28 mouse cellular contexts compared by ENCODE assay signal in genomic region chr10:107989913-107990312, GRCm38 (mm10).
"Had no signal": no experiment of that assay in that cellular context is flagged by ENCODE, and none has a peak within 500 bp of the region (broad histone marks: within the 10 kb centered on the region; RNA-seq: fewer than 3 reads in every experiment).

No protein-coding gene starts in this region.

- DNase-seq: gastrocnemius, adult 2 months; gastrocnemius, postnatal 10 days; gastrocnemius, postnatal 25 days; heart, adult 11 months; heart, adult 2 months; heart, postnatal 14 days; heart, postnatal 36 days; kidney, adult 18-20 months; kidney, adult 8-10 months; kidney, postnatal 10 days; kidney, postnatal 25 days; kidney, postnatal 4 days; liver had no signal

- ATAC-seq: hindbrain, embryonic 16.5 days; inflammation-experienced regulatory T-cells, adult 6 months; intestine, embryonic 15.5 days; intestine, postnatal 0 days had no signal

- H3K4me3 ChIP-seq: gastrocnemius, adult 2 months; heart, adult 2 months; heart, embryonic 13.5 days; heart, embryonic 15.5 days; hindbrain, embryonic 10.5 days; hindbrain, embryonic 12.5 days; intestine, embryonic 15.5 days; layer of hippocampus, adult 2 months; left cerebral cortex, adult 2 months; limb, embryonic 10.5 days; limb, embryonic 12.5 days had no signal

- H3K4me1 ChIP-seq: hindbrain, embryonic 10.5 days; hindbrain, embryonic 12.5 days; intestine, embryonic 15.5 days; limb, embryonic 10.5 days; limb, embryonic 12.5 days had no signal

- H3K27ac ChIP-seq: gastrocnemius, adult 2 months; heart, adult 2 months; heart, embryonic 13.5 days; heart, embryonic 15.5 days; hindbrain, embryonic 10.5 days; hindbrain, embryonic 12.5 days; hindbrain, embryonic 14.5 days; intestine, embryonic 15.5 days; layer of hippocampus, adult 2 months; left cerebral cortex, adult 2 months; limb, embryonic 10.5 days; limb, embryonic 12.5 days had no signal

- H3K27me3 ChIP-seq: heart, embryonic 13.5 days; heart, embryonic 15.5 days; hindbrain, embryonic 12.5 days; intestine, embryonic 15.5 days; limb, embryonic 12.5 days had no signal

- H3K4me2 ChIP-seq: heart, embryonic 11.5 days; heart, embryonic 13.5 days; heart, embryonic 15.5 days; hindbrain, embryonic 12.5 days; hindbrain, embryonic 14.5 days; intestine, embryonic 15.5 days; limb, embryonic 12.5 days; liver, embryonic 11.5 days had no signal

- H3K36me3 ChIP-seq: heart, embryonic 13.5 days; heart, embryonic 15.5 days; hindbrain, embryonic 10.5 days; hindbrain, embryonic 12.5 days; intestine, embryonic 15.5 days; limb, embryonic 10.5 days; limb, embryonic 12.5 days had no signal

- H3K9me3 ChIP-seq: heart, embryonic 13.5 days; heart, embryonic 15.5 days; hindbrain, embryonic 10.5 days; hindbrain, embryonic 12.5 days; intestine, embryonic 15.5 days; limb, embryonic 10.5 days; limb, embryonic 12.5 days had no signal

- H3K9ac ChIP-seq: heart, embryonic 13.5 days; heart, embryonic 15.5 days; hindbrain, embryonic 12.5 days; hindbrain, embryonic 14.5 days; intestine, embryonic 15.5 days; limb, embryonic 12.5 days had no signal
